Mouse (Mus musculus): Measurements from ENCODE around the gene Slc6a5.
"Not testable (repeated sequence)": the region's sequence is repeated elsewhere in the genome, so short reads cannot be mapped to it uniquely, and the experiment has no call there.

Slc6a5 gene

DNA sequence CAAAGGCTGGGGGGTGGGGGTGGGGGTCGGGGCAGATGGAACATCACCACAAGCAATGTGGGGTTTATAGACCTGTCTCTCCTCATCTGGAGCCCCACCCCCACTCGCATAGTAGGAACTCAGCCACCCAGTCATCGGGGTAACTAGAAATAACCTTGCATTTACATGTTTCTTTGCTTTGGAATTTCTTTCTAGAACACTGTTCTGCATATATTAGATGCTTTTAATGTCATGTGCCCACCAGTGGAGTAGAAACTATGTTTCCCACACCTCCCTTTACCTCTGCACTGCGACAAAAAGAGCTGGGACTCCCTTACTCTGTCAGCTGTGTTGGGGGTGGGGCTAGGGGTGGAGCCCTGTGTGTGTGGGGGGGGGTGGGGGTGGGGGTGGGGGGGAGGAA, 3.2 kb downstream of the Slc6a5 start:
- no peak for DNase-seq (ENCODE audit: low spot score)

DNA sequence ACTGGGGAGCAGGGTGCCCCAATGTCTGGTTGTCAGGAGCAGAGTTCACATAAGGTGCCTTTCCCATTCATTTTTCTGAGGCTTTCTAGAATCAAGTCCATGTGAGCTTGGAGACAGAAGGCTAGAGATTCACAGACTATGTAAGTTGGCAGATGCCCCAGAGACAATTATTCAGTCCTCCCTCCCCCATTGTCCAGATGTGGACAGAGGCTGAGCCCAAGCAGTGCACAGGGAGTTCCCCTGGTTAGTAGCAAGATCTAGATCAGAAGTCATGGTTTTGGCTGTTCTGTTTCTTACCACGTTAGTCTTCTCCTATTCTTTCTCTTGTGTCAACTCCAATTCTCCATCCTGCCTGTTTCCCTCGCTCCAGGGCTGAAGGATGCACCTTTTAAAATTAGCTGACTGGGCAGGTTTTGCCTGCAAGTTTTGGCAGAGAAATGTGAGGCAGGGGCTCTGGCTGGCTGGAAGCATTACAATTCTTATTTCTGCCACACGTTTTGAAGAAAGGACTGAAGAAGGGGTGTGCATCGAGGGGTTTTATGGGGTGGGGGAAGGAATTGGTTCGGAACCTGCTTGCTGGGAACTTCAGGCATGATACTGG, 3.9 kb downstream of the Slc6a5 start:
- DNase-seq (ENCODE audit: low spot score), result no peak

DNA sequence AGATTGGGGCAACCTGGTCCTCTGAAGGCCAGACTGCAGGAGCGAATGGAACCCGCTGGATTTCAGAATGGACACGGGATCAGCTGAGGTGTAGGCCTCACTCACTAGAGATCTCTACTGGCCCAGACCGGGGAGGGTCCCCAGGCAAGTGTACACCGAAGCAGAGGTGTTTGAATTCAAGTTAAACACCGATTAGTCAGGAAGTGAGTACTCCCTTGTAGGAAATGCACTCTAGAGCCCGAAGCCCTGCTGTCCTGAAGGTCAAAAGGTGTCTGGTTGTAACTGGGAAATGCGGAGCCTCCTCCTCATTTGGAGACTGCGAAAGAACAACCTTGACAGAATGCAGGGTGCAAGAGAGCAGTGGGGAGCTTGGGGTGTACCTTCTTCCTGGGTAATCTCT, 5.0 kb downstream of the Slc6a5 start:
- DNase-seq (ENCODE audit: low spot score), result no peak

DNA sequence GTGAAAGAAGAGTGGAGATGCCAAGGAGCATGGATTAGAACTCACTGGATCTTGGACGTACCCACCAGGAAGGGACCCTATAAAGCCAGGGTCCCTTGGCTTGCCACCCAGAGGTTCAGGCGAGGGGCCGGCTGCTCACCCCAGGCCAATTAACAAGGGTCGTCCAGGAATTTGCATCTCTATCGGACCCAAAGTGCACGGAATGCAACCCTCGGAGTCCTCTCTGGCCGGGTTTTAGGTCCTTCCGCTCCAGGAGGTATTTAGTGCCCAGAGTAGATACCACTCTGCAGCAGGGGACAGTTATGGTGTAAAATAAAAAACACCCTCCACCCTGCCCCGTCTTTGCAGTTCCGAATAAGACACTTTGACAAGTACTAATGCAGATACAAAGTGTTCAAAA, 5.5 kb downstream of the Slc6a5 start:
- no peak for DNase-seq (ENCODE audit: low spot score)

DNA sequence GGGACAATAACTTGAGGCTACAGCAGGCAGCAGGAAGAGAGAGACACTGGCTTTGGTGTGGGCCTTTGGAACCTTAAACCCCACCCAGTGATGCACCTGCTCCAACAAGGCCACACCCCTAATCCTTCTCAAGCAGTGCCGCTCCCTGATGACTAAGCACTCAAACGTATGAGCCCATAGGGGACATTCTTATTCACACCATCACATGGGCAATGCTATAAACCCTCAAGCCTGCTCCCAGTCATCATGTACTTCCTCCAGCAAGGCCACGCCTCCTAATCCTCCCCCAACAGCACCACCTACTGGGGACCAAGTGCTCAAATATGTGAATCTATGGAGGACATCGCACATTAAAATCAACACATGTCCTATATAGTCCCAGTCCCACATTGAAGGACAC, 9.5 kb downstream of the Slc6a5 start:
- no peak for DNase-seq (ENCODE audit: low spot score)

DNA sequence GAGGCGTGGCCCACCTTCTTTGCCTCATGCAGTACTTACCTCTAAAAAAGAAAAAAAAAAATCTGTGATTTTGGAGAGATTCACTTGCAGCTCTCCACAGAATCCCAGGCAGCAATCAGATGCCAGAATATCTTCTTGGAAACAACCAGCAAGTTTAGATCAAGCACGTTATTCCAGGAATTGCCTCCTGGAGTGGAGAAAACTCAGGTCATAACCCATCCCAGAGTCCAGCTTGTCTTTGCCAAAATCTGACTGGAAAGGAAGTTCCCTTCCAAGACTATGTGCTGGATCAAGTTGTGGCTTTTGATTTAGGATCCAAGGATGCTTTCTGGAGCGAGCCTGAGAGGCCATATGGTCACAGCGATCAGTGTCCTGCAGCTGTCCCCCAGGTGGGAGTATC, 10.8 kb downstream of the Slc6a5 start:
- DNase-seq (ENCODE audit: low spot score), result no peak

DNA sequence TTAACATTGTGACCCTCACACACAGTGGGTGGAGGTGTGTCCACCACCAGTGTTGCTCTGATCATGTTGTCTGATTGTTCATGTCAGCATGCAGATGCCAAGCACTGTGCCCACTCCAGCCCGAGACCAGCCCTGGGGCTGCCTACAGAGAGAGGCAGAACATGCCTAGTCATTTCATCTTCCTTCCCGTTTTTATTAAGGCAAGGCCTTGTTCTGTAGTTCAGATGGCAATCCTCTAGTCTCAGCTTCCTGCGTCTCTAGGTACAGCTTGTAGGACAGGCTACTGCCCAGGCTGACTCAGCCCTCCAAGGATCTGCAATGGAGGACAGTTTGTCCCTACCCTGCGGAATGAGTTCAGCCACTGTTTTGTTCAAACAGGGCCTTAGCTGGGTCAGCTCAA, 13.0 kb downstream of the Slc6a5 start:
- DNase-seq (ENCODE audit: low spot score), result no peak

DNA sequence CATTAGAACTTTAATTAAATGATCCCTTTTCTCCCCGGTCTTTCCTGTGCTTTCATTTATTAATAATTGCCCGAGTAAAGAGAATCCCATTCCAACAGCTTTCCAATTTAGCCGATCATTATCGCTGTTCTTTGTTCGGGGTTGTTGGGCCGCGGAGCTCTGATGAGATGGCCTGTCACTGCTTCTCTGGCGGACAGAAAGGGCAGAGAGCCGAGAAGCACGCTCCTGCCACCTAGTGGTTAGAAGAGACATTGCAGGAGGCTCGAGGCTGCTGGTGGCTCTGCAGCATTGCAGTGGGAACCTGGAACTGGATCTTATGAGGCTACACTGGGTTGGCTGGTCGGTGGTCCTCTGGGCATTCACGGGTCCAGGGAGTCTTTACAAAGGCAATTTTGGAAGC, 13.4 kb downstream of the Slc6a5 start:
- DNase-seq (ENCODE audit: low spot score), result peak; percentile 80

DNA sequence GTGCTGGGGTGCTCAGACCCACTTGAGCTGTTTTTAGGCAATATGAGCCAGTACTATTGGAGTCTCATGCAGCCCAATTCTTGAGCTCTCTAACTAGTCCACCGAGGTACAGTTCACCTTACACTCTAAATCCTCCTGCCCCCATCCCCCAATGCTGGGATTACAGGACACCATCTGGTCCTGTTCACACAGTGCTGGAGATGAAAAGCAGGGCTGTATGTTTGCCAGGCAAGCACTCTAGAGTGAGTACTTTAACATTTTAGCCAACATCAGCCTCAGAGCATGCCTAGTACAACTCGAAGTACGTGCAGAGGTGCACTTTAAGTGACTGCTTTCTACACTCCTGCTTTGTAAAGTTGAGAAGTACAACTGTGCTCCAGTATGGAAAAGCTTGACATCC, 18.6 kb downstream of the Slc6a5 start:
- DNase-seq (ENCODE audit: low spot score), result no peak

DNA sequence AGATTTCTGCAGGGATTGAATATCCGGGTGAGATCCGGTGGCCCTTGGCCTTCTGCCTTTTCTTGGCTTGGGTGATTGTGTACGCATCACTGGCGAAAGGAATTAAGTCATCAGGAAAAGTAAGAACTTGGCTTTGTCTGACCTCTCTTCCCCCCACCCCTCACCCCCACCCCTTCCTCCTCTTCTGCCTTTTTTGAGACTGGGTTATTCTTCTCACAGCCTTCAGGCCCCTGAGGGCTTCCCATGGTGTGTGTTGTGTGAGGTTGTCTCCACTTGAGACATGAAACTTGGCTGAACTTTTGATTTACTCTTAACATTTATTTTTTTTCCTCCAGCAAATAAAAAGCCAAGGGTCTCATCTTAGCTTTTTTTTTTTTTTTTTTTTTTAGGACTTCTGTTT, 20.1 kb downstream of the Slc6a5 start:
- no peak for DNase-seq (ENCODE audit: low spot score)

DNA sequence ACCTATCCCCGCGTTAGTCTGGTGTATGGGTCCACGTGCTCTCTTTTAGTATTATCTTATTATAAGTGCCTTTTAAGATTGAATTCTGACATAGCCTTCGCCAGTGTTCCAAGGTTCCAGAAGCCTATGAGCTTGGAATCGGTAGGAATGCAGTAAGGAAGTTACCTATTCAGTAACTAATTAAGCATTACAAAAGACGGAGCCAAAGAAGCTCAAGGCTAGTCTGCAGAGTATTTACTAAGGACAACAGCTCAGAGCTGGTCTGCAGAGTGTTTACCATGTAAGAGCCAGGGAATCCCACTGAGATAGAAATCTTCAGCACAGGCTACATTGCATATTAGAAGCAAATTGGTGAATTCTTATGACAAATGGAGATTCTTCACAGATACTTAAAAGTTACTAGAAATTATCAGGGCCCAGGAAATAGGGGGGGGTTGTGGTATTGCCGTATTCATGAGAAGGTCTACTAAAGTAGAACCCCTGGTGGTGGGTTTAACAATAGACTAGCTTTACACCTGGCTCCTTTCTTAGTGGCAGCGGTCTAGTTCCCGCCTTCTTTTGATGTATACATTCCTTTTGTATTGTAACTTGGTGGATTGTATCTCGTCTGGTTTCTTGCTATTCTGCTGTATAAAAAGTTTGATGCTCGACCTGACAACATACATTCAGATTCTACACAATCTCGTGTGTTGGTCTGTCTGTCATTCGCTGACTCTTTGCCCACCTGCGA, 23.6 kb downstream of the Slc6a5 start:
- DNase-seq (ENCODE audit: low spot score), result not testable (repeated sequence)

DNA sequence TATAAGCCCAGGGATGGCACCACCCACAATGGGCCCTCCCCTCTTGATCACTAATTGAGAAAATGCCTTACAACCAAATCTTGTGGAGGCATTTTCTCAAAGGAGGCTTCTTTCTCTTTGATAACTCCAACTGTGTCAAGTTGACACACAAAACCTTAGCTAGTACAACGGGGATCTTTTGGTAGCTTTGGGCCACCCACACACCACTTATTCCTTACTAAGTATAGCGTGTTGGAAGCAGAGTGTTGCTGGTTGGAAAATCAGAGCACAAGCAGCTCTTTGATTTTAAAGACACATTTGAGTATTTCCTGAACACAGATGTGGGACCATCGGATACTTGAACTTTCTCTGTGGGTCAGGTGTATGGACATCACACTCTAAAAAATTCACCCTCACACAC, 26.9 kb downstream of the Slc6a5 start:
- no peak for DNase-seq (ENCODE audit: low spot score)

DNA sequence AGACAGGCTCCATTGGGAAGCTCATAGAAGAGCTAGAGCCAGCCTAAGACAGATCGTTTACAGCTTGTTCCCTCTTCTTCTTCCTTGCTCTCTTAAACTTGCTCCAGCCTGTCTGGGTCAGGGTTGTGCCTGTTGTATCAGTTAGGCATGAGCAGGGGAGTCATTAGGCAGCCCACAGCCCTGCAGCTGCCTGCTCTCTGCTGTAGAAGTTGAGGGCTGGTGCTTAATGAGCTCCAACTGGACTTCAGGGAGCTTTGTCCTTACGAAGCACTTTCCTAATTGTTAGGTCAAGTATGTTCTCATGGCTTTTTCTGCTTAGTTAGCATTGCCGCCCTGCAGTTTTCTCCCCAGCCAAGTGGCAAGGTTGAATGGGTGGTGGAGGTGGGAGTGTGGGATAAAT, 32.1 kb downstream of the Slc6a5 start:
- DNase-seq (ENCODE audit: low spot score), result no peak

DNA sequence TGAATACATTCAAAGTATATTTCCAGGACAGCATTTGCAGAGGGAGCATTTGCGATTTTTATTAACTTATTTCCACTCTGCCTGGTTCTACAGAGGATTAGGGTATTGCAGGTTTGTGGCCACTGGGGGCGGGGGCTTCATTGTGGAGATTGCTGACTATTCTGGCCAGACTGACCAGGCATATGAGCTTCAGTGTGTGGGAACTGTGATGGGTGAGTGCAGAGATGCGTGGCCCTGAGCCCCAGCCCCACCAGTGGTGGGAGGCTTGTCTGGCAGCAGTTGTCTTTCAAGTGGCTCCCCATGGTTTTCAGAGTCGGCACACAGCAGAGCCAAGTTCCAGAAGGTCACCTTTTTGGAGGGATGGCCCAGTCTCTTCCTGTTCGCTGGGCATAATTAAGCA, 32.5 kb downstream of the Slc6a5 start:
- no peak for DNase-seq (ENCODE audit: low spot score)

DNA sequence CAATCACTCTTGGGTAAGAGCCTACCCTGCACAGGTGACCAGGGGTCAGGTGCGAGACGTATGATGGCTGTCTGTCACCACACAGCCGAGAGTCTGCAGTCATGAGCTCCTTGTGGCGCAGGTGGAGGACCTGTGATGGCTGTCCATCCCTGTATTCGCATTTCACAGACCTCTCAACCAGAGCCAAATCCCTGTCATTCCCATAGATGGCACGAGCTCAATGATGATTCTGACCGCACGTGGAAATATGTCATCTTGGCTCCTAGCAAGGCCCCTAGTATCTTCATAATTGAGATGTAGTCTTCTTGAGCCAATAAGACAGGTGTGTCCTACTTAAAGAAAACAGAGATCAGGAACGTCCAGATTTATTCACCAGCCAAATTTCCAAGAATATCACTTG, 36.7 kb downstream of the Slc6a5 start:
- no peak for DNase-seq (ENCODE audit: low spot score)

DNA sequence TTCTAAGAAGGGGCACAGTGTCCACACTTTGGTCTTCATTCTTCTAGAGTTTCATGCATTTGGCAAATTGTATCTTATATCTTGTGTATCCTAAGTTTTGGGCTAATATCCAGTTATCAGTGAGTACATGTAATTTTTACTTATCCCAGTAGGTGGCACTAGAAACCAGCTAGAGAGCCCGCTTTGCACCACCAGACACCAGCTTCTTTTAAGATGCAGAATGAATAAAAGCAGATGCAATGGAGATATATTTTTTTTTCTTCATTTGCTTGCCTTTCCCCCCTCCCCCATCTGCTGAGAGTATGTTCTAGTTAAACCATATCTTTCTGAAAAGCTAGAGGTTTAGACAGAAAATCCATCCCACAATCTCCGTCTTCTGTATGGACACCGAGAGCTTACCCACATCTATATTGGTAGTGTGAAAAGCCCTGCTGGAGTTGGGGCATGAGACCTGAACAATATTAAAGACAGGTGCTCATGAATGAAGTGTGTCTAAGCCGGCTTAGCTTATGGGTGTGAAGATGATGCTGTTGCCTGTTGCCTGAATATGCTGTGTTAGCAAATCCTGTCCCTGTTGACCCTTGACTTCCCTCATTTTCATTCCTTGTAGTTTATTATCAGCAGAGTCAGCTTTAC, 43.7 kb downstream of the Slc6a5 start:
- DNase-seq (ENCODE audit: low spot score), result peak; percentile 54

DNA sequence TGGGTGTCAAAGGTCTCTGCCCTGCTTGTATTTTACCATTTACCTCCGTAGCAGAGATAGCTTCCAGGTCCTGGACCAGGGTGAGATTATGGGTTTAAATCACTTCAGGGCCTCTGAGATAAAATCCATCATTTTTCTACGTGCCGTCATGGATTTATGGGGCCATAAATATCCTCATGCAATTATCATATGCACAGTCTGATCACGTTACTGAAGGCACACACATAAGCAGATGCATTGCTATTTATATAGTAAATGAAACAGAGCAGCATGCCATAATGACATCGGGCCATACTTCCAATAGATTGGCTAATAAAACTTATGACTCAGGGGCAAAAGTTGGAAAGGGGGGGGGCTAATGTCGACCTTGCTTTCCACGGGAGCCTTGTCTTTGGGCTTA, 44.9 kb downstream of the Slc6a5 start:
- no peak for DNase-seq (ENCODE audit: low spot score)

DNA sequence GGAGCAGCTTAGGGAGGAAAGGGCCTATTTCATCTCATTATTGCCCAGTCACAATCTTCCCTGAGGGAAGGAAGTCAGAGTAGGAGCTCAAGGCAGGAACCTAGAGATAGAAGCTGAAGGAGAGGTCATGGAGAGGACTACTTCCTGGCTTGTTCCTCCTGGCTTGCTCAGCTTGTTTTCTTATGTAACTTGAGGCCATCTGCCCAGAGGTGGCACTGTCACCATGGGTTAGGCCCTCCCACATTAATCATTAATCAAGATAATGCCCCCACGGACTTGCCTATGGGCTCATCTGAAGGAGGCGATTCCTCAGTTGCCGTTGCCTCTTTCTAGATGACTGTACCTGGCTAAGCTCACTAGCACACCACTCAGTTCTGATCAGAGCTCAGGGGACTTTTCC, 47.2 kb downstream of the Slc6a5 start:
- DNase-seq (ENCODE audit: low spot score), result no peak

DNA sequence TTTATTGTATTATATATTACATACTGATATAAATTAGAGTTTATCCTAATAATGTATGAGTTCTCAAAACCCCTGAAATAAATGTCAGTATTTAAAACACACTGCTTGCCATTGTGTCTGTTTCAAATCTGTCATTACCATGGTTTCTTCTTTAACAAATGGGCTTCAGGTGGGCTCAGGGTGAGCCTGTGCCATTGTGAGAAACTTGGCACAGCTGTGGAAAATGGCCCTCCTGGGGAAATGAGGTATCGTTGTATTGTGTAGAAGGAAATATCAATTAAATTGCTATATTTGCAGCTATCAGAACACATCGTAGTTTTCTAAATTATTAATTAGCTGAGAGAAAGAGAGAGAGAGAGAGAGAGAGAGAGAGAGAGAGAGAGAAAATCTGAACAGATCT, 53.8 kb downstream of the Slc6a5 start:
- DNase-seq (ENCODE audit: low spot score), result no peak

DNA sequence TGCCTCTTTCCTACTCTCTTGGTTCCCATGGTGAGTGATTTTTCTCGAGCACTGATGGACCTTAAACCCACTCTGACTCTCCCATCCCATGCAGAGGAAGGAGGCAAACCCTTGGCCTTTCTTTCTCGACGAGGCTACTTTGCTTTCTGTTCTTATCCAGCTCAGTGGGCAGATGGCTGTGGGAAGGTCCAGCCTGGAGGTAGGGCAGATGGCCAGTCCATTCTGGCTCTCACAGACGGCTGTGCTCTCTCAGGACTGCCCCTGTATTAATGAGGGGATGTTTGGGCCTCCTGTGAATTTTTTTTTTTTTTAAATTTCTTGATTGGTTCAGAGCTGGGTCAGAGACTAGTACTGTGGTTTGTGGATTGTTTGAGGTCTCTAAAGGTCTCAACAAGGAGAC, 59.6 kb downstream of the Slc6a5 start:
- DNase-seq (ENCODE audit: low spot score), result no peak

DNA sequence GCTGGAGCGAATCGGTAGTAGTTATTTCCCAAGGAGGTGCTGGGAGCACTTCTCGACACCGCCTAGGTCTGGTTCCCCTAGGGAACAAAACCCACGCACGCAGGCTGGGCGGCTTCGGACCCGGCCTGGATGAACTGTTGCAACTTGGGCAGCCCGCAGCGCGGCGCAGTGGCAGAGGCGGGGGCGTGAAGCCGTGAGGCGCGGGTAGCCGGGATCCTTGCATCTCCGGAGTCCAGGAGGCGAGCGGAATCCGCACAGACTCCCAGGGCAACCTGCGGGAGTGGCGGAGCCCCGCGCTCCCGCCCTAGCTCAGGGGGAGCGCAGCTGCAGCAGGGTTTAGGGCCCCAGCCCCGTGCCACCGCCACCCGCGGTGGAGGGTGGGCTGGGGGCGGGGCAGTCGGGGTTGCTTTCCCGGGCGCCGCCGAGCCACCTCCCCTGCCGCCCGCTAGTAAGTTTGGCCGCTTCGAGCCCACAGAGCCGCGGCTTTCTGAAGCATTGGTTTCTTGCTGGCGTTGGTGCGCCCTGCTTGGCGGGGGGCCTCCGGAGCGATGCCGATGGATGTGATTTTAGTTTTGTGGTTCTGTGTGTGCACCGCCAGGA, 65.0 kb downstream of the Slc6a5 start, which contains the start of gene Nell1:
Nell1 (plus strand) TSS at position 24 of the 600 bp plus-strand sequence.
- no peak for DNase-seq (ENCODE audit: low spot score)

DNA sequence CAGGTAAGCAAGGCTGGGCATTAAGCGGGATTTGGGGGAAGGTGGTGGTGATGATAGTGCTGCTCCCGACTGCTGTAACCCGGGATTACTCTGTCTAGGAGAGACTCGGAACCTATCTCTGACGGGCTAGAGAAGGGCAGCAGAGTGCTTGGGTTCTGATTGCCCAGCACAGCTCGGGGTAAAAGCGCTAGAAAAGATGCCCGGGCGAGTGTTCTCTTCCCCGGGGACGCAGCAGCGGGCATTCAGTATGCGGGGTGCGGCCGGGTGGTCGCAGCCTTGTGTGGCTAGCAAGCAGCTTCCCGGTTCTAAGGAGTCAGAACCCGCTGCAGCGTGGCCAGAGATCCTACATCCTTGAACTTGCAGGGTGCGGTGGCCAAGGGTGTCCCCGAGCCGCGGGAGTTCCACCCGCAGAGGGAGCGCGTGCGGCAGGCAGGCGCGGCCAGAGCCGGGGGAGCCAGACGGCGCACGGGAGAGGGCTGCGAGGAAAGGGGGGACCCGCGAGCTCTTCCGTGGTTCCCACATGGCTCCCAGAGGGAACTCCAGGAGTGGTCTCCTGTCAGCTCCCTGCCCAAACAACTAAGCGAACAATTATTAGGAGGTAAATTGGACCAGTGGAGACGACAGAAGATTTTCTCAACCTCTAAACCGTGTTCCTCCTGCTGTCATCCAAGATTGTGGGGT, 65.6 kb downstream of the Slc6a5 start:
- peak; percentile 13 for DNase-seq (ENCODE audit: low spot score)

All from layer of hippocampus, adult 11-12 months (tissue).